Mouse (Mus musculus): ENCODE measurements at regions not wholly inside any gene's neighbourhood (a gene's known extent, or its start where the extent isn't known, plus 50 kb on each side); places are given as distances from the start of the nearest gene placed in this dataset.
A peak's percentile ranks its signal among the peaks of the same experiment; 100 is the strongest.
"Not testable (repeated sequence)": the region's sequence is repeated elsewhere in the genome, so short reads cannot be mapped to it uniquely, and the experiment has no call there.

DNA sequence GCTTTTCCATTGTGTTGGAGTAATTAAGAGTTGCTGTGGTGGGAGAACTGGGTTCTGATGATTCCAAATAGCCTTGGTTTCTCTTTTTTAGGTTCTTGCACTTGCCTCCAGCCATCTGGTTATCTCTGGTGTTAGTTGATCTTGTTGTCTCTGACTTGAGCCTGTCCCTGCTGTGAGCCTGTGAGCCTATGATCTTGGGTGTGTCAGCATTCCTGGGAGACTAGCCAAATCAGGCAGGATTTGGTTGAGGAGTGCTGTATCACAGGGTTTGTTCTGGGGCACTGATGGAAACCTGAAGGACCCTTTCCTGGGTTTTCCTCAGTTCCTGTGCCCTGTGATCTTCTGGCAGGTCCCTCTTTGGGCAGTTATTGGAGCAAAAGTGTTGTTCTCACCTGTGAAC, 406.8 kb upstream of the Ppp6c start:
- no peak for DNase-seq (ENCODE audit: low read depth)

DNA sequence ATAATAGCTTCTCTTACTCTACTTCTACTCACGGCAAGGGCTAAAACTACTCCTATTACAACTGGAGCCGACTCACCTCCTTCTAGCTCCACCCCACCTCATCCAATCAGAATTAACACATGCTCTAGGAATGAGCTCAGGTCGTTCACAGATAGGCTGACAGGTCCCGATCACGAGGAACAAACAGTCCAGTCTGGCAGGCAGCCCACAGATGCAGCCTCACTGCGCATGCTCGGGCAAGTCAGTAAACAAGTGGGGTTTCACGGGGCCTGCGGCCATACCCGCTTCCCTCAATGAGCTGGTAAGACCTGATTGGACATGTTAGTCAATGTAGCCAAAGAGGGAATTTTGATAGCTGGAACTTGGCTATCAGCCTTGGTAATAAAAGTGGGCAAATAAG, 388.0 kb upstream of the Ppp6c start:
- DNase-seq (ENCODE audit: low read depth), result no peak

DNA sequence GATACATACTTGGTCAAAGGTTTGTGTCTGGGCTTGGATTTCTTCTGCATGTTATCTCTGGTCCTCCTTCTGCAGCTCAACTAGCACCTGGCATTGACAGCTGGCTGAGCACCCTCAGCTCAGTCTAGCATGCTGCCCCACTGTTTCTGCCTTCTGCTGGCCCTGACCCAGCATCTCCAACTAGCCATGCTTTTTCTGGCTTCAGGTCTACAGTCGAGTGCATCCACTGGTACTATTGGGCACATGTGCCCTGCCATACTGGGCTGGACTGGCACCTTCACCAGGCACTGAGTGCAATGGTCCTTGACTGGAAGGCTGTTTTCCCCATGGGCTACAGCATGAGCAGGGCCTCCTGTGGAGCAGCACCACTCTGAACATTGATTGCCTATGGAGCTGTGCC, 386.6 kb upstream of the Ppp6c start:
- DNase-seq (ENCODE audit: low read depth), result no peak

DNA sequence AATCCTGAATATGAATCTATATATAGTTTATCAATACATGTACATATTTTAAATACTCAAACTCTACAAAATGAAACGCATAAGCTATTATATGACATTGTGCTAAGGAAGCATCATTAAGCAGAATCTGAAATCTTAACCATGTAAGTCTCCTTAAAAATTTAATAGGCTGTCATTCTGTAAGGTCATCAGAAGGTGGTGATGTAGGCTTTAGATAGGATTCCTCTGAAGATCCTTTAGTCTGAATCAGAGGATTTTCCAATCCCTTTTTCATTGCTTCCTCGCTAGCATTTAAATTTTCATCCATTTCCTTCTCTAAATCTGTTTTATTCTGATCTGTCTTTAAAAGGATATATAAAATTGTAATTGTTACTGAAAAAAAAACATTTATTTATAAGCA, 386.0 kb upstream of the Ppp6c start:
- peak; percentile 1 for DNase-seq (ENCODE audit: low read depth)

DNA sequence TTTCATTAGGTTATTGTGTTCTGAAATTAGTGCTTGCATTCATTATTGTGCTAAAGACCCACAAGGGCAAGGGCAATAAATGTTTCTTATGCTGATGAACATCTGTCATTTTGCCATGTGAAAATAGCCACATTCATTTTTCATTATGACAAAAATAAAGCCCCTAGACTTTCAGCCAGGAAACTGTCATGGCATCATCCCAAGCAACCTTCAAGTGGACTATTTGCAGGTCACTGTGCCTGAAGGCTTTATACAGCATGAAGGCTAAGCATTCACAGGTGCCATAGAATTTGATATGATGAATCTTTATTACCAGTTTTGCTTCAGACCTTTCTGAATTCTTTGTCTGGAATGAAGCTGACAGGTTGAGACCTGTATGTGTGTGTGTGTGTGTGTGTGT, 376.0 kb upstream of the Ppp6c start:
- no peak for DNase-seq (ENCODE audit: low read depth)

DNA sequence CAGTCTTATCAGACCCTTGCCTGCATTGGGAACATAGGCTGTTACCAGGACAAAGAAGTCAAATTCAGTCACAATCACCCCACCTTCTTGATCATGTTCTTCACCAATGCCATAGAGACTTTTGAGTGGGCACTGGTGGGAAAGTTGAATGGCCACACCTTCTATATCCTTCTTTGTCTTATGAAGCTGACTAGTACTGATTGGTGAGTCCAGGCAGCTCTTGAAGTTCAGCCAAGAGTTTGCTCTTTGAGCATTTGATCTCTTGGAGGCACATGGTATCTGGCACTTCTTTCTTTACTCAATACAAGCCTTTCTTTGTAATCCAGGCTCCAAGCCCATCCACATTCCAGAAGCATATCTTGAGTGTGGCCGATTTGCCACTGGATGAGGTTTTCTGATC, 331.9 kb upstream of the Ppp6c start:
- no peak for DNase-seq (ENCODE audit: low read depth)

DNA sequence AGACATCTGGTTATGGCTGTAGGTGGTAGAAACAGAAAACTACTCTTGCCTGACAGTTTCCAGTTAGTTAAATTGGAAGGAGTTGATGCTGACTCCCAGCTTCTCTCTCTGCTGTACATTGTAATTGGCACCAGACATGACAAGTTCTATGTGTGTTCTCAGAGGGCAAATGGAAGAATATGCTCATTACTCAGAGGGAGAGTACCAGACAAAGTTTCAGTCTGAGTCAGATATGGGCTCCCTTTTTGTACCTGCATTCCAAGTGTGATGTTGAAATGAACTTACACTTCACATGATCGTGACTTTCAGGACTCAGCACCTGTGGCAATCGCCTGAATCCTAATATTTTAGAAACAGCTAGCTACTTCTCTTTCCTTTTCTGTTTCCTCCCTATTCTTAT, 281.7 kb upstream of the Ppp6c start:
- DNase-seq (ENCODE audit: low read depth), result no peak

DNA sequence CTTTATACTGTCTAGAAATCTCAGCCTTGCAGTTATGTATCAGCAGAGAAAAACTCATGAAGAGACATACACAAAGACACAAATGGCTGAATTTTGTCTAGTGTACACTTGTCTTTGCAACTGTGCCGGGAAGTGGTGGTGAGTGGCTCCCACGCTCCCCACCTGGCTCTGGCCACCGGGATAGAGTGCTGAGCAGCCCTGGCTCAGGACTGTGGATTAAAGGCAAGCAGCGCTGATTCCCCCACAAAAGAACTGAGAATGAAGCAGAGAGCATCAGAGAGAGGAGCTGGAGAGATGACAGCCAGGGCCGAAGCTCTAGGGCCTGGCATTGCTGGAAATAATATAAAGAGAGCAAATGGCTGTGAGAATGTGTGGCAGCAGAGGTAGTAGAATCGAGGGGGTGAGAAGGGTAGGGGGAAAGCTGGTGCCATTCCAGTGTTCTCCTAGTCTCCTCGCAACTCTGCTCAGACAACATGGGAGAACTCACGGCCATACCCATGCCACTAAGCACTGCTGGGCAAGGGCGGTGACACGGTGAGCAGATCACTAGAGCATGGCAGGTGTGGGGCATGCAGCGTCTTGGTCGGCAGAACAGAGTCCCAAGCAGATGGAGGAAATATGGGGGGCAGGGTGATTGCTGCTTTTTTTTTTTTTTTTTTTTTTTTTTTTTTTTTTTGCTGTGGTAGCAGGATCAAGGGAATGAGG, 257.1 kb upstream of the Ppp6c start:
- DNase-seq (ENCODE audit: low read depth), result no peak

DNA sequence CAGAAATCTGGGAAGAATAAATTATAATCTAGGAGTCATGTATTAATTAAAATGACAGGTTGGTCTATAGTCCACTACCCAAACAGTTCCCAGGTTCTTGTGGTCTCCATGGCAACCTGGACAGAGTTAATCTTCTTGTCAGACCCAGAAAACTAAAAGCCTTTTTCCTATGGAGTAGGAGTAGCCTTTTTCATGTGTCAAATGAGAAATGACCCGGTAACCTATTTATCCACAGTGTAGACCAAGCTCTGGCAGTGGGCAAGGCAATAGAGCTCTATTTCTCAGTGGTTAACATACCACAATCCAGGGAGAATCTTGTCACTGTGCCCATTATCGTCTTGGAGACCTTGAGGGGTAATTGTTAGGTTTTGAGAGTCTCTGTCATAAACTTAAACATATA, 256.4 kb upstream of the Ppp6c start:
- no peak for DNase-seq (ENCODE audit: low read depth)

DNA sequence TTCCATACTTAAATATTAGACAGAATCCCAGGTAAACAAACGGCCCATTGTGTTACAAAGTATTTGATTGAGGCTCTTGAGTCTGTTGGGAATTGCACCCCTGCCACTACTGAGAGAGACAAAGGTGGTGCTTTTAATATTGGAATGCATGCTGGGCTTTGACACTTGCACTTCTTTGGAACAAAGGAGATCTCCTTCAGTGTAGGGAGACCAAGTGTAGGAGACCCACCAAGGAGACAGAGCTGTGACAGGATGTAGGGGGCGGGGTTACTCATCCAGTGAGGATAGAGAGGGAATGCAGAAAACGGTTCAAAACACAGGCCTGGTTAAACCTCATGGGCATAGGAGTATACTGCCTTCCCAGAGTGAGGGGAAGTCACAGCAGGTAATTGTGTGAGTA, 254.0 kb upstream of the Ppp6c start:
- no peak for DNase-seq (ENCODE audit: low read depth)

DNA sequence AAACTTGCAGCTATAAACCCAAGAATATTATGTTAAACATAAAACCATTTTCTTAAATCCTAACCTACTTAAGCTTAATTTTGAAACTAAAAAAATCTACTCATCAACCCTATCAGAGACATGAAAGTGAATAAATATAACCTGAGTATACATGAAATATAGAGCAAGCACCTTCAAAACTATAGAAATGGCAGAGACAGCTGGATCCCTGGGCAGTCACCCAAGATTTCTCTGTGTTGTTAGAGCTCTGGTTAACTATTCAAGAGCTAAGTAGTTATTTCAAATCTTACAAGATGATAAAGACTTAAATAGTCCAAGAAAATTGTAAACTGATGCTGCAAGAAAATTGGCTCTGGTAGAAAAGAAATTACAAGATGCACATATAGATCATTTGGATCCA, 246.7 kb upstream of the Ppp6c start:
- DNase-seq (ENCODE audit: low read depth), result not testable (repeated sequence)
